Mouse (Mus musculus): ENCODE data around the gene Pex5l. TPM values are rescaled to one million over a fixed set of nuclear protein-coding genes. Genes with fewer than 3 reads are reported as not detected.
A peak's percentile ranks its signal among the peaks of the same experiment; 100 is the strongest.

The Pex5l gene
- total and polyA plus RNA-seq, 2 experiments from 2014 or later, result 0.15 to 1.5 TPM

DNA sequence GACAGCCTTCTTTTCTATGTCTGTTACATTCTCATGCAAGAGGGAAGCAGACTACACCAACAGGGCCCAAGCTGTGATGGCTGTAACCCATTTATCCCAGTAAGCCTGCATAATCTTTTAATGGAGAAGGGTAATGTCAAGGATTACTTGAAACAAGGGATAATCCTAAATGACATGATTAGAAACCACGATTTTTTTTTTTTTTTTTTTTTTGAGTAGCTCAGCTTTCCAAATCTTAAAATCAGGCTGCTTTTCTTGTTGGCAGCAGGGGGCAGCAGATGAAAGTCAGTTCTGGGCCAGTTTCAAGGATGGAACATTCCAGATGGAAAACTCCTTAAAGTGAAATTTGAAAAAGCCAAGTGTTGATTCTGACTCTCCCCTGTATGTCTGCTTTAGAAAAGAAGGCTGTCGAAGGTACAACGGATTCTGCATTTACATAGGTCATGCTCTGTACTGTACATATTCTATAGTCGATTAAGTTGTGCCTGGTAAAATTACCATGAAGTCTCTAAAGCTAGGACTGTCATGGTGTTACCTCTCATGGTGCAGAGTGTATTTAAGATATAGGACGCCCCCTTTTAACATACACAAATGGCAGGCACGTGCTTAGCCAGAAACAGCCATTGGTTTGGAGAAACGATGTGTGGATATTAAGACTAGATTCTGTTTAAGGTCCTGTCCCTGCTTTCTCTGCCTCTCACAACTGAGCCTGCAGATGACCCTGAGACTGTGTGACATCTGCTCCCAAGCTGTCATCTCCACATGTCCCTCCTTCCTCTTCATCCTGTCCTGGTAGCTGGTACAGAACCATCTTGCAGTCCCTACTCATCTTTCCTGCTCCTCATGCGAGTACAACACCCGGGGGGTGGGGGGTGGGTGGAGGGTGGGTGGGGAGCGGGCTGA is 98.9 kb downstream of the Pex5l start:
- DNase-seq (ENCODE audit: low spot score), result no peak
- ATAC-seq (ENCODE audit: insufficient read depth, low read depth), result no peak
- H3K9me3 ChIP-seq (replicated peaks; ENCODE audit: control insufficient read depth, low read length), result no peaks in the 10 kb centered on the region
- no peak overlapping the region for H3K9ac ChIP-seq (replicated peaks; ENCODE audit: low read depth, low read length)
- no peaks in the 10 kb centered on the region for H3K27me3 ChIP-seq (ENCODE audit: control insufficient read depth, insufficient read depth, low read length)
- no peak for TF ChIP-seq EP300 (IDR thresholded peaks at IDR 0.05; ENCODE audit: low read depth)
- TF ChIP-seq CTCF (IDR thresholded peaks at IDR 0.05; ENCODE audit: low read depth), result peak; percentile 35
- 70% methylated on average over 10 of the region's 10 CpGs for WGBS
- no peak overlapping the region for H3K4me3 ChIP-seq (ENCODE audit: low read depth, low read length)
- no peak overlapping the region for H3K4me2 ChIP-seq (ENCODE audit: low read depth, low read length)
- no peak overlapping the region for H3K27ac ChIP-seq (ENCODE audit: low read depth)
- no peaks in the 10 kb centered on the region for H3K36me3 ChIP-seq (replicated peaks; ENCODE audit: control insufficient read depth, insufficient read depth, low read length)
- H3K4me1 ChIP-seq (ENCODE audit: control insufficient read depth, insufficient read depth), result no peaks in the 10 kb centered on the region

DNA sequence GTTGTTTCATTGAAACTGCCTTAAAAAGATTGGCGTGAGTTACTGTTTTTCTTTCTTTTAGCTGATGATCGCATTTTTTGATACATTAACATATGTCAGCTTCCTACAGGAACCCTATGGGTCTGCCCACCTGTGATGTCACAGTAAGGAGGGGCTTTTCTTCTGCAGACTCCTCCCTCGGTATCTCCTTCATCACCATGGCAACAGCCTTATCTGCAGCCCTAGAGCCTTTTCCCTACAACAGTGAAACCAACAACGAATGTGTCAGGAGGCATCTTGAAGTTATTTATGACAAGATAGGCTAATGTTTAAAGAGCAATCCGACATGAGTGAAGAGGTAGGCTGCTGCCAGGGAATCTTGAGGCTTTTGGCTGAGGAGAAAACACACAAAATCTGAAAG is 118.5 kb downstream of the Pex5l start:
- DNase-seq (ENCODE audit: low spot score), result no peak
- no peak for TF ChIP-seq EP300 (IDR thresholded peaks at IDR 0.05; ENCODE audit: low read depth)
- TF ChIP-seq CTCF (IDR thresholded peaks at IDR 0.05; ENCODE audit: low read depth), result no peak
- WGBS, result 31% methylated on average over 5 of the region's 5 CpGs
- H3K9me3 ChIP-seq (replicated peaks; ENCODE audit: control insufficient read depth, low read length), result no peaks in the 10 kb centered on the region
- H3K4me2 ChIP-seq (ENCODE audit: low read depth, low read length), result no peak overlapping the region
- no peak overlapping the region for H3K27ac ChIP-seq (ENCODE audit: low read depth)
- H3K4me3 ChIP-seq (ENCODE audit: low read depth, low read length), result no peak overlapping the region
- H3K27me3 ChIP-seq (ENCODE audit: control insufficient read depth, insufficient read depth, low read length), result no peaks in the 10 kb centered on the region
- H3K4me1 ChIP-seq (ENCODE audit: control insufficient read depth, insufficient read depth), result no peaks in the 10 kb centered on the region
- no peak for ATAC-seq (ENCODE audit: insufficient read depth, low read depth)
- no peaks in the 10 kb centered on the region for H3K36me3 ChIP-seq (replicated peaks; ENCODE audit: control insufficient read depth, insufficient read depth, low read length)
- H3K9ac ChIP-seq (replicated peaks; ENCODE audit: low read depth, low read length), result no peak overlapping the region

DNA sequence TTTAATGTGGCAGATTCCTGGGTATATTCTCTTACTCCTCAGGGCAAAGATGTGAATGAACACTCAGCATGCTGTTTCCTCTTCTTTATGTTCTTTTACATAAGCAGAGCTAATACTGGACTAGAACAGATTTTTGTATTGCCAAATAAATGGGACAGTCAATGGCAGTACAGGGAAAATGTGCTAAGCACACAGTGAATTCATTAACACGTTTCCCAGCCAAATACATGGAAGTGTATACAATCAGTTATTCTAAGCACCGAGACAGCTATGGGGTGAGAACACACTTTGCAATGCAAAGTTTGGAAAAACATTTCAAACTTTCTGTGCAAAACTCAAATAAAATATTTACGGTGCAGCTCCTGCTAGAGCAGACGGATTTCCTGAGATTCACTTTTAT is 139.1 kb downstream of the Pex5l start:
- Histone ChIP-seq H3K4me2 (ENCODE audit: low read depth, low read length) (no peak overlapping the region), H3K27me3 (ENCODE audit: control insufficient read depth, insufficient read depth, low read length) (no peaks in the 10 kb centered on the region), H3K9me3 (replicated peaks; ENCODE audit: control insufficient read depth, low read length) (no peaks in the 10 kb centered on the region), H3K9ac (replicated peaks; ENCODE audit: low read depth, low read length) (no peak overlapping the region), H3K27ac (ENCODE audit: low read depth) (no peak overlapping the region), H3K4me1 (ENCODE audit: control insufficient read depth, insufficient read depth) (no peaks in the 10 kb centered on the region), H3K4me3 (ENCODE audit: low read depth, low read length) (no peak overlapping the region), H3K36me3 (replicated peaks; ENCODE audit: control insufficient read depth, insufficient read depth, low read length) (no peaks in the 10 kb centered on the region)
- WGBS, result 70% methylated on average over 4 of the region's 4 CpGs
- DNase-seq (ENCODE audit: low spot score), result no peak
- TF ChIP-seq CTCF (IDR thresholded peaks at IDR 0.05; ENCODE audit: low read depth) (no peak), EP300 (IDR thresholded peaks at IDR 0.05; ENCODE audit: low read depth) (no peak)
- ATAC-seq (ENCODE audit: insufficient read depth, low read depth), result no peak

DNA sequence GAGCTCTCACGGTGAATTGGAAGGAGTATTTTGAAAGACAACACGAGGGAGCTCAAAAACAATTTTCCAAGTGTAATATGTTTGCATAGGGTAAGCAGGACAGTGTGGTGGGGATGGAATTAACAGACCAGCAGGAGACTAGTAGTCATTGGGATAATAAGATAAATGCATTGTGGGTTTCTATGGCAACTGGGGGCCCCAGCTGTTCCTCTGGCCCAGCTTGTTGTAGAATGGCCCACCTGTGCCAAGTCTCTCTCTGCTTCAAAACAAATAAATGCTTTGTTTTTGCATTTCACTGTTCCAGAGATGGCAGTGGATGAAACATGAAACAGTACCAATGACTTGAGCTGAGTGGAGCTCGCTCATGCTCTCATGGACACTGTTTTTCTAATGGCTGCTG is 141.3 kb downstream of the Pex5l start:
- Histone ChIP-seq H3K9me3 (replicated peaks; ENCODE audit: control insufficient read depth, low read length) (no peaks in the 10 kb centered on the region), H3K9ac (replicated peaks; ENCODE audit: low read depth, low read length) (no peak overlapping the region), H3K27ac (ENCODE audit: low read depth) (no peak overlapping the region), H3K36me3 (replicated peaks; ENCODE audit: control insufficient read depth, insufficient read depth, low read length) (no peaks in the 10 kb centered on the region), H3K4me1 (ENCODE audit: control insufficient read depth, insufficient read depth) (no peaks in the 10 kb centered on the region), H3K27me3 (ENCODE audit: control insufficient read depth, insufficient read depth, low read length) (no peaks in the 10 kb centered on the region), H3K4me3 (ENCODE audit: low read depth, low read length) (no peak overlapping the region), H3K4me2 (ENCODE audit: low read depth, low read length) (no peak overlapping the region)
- DNase-seq (ENCODE audit: low spot score) (no peak), ATAC-seq (ENCODE audit: insufficient read depth, low read depth) (no peak)
- TF ChIP-seq EP300 (IDR thresholded peaks at IDR 0.05; ENCODE audit: low read depth) (no peak), CTCF (IDR thresholded peaks at IDR 0.05; ENCODE audit: low read depth) (no peak)
- 71% methylated on average over 3 of the region's 3 CpGs for WGBS

DNA sequence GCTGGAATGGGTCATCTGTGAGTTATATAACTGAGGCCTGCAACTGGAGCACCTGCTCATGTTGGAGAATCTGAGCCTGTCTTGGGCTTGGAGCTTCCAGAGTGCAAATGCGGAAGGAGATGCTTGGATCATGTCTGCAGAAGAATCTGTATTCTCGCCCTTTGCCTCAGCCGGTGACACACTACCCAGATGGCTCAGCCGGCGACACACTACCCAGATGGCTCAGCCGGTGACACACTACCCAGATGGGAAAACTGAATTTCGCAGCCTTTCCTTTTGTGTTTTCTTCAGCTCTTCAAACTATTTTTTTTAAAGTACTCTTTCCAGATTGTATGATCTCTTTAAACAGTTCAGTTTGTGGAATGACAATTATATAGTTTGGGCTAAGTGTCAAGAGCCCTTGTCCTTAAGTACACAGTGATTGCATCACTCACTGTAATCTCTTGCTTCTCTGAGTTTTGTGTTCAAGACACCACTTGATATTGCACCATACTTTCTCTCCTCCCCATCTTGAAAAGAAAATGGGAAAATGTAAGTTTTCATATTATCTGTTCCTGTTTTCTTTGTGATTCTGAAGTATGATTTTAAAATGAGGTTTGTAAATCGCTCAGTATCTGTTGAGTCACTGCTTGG is 142.5 kb downstream of the Pex5l start:
- no peak for DNase-seq (ENCODE audit: low spot score)
- H3K4me2 ChIP-seq (ENCODE audit: low read depth, low read length), result no peak overlapping the region
- no peak overlapping the region for H3K9ac ChIP-seq (replicated peaks; ENCODE audit: low read depth, low read length)
- no peaks in the 10 kb centered on the region for H3K36me3 ChIP-seq (replicated peaks; ENCODE audit: control insufficient read depth, insufficient read depth, low read length)
- no peaks in the 10 kb centered on the region for H3K4me1 ChIP-seq (ENCODE audit: control insufficient read depth, insufficient read depth)
- no peak overlapping the region for H3K27ac ChIP-seq (ENCODE audit: low read depth)
- H3K9me3 ChIP-seq (replicated peaks; ENCODE audit: control insufficient read depth, low read length), result no peaks in the 10 kb centered on the region
- WGBS, result 89% methylated on average over 8 of the region's 8 CpGs
- no peak for ATAC-seq (ENCODE audit: insufficient read depth, low read depth)
- no peak overlapping the region for H3K4me3 ChIP-seq (ENCODE audit: low read depth, low read length)
- H3K27me3 ChIP-seq (ENCODE audit: control insufficient read depth, insufficient read depth, low read length), result no peaks in the 10 kb centered on the region
- TF ChIP-seq EP300 (IDR thresholded peaks at IDR 0.05; ENCODE audit: low read depth) (no peak), CTCF (IDR thresholded peaks at IDR 0.05; ENCODE audit: low read depth) (no peak)

Measured in heart, postnatal 0 days (tissue).